26 mouse cellular contexts compared by ENCODE assay signal in genomic region chr9:103475414-103475813, GRCm38 (mm10). TPM values are rescaled to one million over a fixed set of nuclear protein-coding genes. Genes with fewer than 3 reads are reported as not detected.
DNase-seq lines count a peak whose midpoint lies in the region; ATAC-seq and TF ChIP-seq lines count a peak whose summit lies in the region.
"Had no signal": no experiment of that assay in that cellular context is flagged by ENCODE, and none has a peak within 500 bp of the region (broad histone marks: within the 10 kb centered on the region; RNA-seq: fewer than 3 reads in every experiment).

No protein-coding gene starts in this region.

- H3K4me1 ChIP-seq in kidney, embryonic 16.5 days (ENCODE audit: insufficient read depth, low read length), result peaks cover 15% of the 10 kb centered on the region
- H3K4me1 ChIP-seq in testis, adult 2 months (ENCODE audit: control insufficient read depth, insufficient read depth, low read length), result peaks cover 2% of the 10 kb centered on the region; the same call in 1 of the 2 replicates
- H3K4me1 ChIP-seq in liver, embryonic 13.5 days (replicated peaks), result peaks cover 17% of the 10 kb centered on the region; the same call in 1 of the 2 replicates

- H3K4me3 ChIP-seq in kidney, embryonic 16.5 days (ENCODE audit: low read length), result no peak overlapping the region
- H3K4me3 ChIP-seq in testis, adult 2 months (ENCODE audit: control insufficient read depth, low read depth, low read length), result peak overlapping the region; percentile 26
- H3K4me3 ChIP-seq in liver, embryonic 13.5 days (replicated peaks), result no peak overlapping the region
- H3K4me3 ChIP-seq: heart, embryonic 12.5 days; hindbrain, embryonic 12.5 days; layer of hippocampus, adult 2 months; limb, embryonic 12.5 days; megakaryocyte, embryonic 14.5 days; midbrain, embryonic 15.5 days; neural tube, embryonic 12.5 days had no signal

- no peaks in the 10 kb centered on the region for H3K27me3 ChIP-seq in kidney, embryonic 16.5 days (ENCODE audit: insufficient read depth, low read length)
- H3K27me3 ChIP-seq in testis, adult 2 months (ENCODE audit: control insufficient read depth, insufficient read depth, low read length), result no peaks in the 10 kb centered on the region
- H3K27me3 ChIP-seq in liver, embryonic 13.5 days, result no peaks in the 10 kb centered on the region
- H3K27me3 ChIP-seq: heart, embryonic 12.5 days; limb, embryonic 12.5 days; midbrain, embryonic 15.5 days; neural tube, embryonic 12.5 days had no signal

- no peak overlapping the region for H3K9ac ChIP-seq in kidney, embryonic 16.5 days (replicated peaks; ENCODE audit: low read length)
- no peak overlapping the region for H3K9ac ChIP-seq in liver, embryonic 13.5 days
- H3K9ac ChIP-seq: heart, embryonic 12.5 days; hindbrain, embryonic 12.5 days; limb, embryonic 12.5 days; lung, embryonic 14.5 days; midbrain, embryonic 15.5 days; neural tube, embryonic 12.5 days had no signal

- intact Hi-C loops in left cerebral cortex, postnatal 25 days (cut with DNase I), result no loop called here

- no peak overlapping the region for H3K4me2 ChIP-seq in kidney, embryonic 16.5 days (replicated peaks; ENCODE audit: low read depth, low read length)
- H3K4me2 ChIP-seq in liver, embryonic 13.5 days, result no peak overlapping the region
- H3K4me2 ChIP-seq: heart, embryonic 12.5 days; hindbrain, embryonic 12.5 days; limb, embryonic 12.5 days; lung, embryonic 14.5 days; midbrain, embryonic 15.5 days; neural tube, embryonic 12.5 days had no signal

- peak; percentile 53 for DNase-seq in kidney, adult 18-20 months
- no peak for DNase-seq in testis, postnatal 14 days (ENCODE audit: low spot score)
- no peak for DNase-seq in liver, embryonic 13.5 days
- no peak for DNase-seq in lung, postnatal 25 days (ENCODE audit: low spot score)
- no peak for DNase-seq in left cerebral cortex, postnatal 25 days (ENCODE audit: low spot score in 2 of 2)
- DNase-seq: adrenal gland, postnatal 25 days; cerebellum, adult 9-10 months; gastrocnemius, postnatal 10 days; heart, postnatal 14 days; lung, embryonic 14.5 days; lung, postnatal 36 days; right cerebral cortex, postnatal 14 days; spleen, adult 18-20 months; thymus, postnatal 14 days had no signal

- 82% methylated on average over 6 of the region's 6 CpGs for WGBS in kidney, embryonic 16.5 days
- 64% methylated on average over 6 of the region's 6 CpGs for whole genome bisulfite sequencing in liver, embryonic 13.5 days (ENCODE audit: insufficient replicate concordance)

- no peak for TF ChIP-seq POLR2A in testis, adult 2 months (IDR thresholded peaks at IDR 0.05; ENCODE audit: control insufficient read depth, low read depth, low read length)

- no peak for TF ChIP-seq CTCF in testis, adult 2 months (IDR thresholded peaks at IDR 0.05; ENCODE audit: control insufficient read depth, insufficient read depth, insufficient replicate concordance, low read depth, low read length)

- H3K27ac ChIP-seq in kidney, embryonic 16.5 days (ENCODE audit: low read length), result no peak overlapping the region
- H3K27ac ChIP-seq in testis, adult 2 months (ENCODE audit: control insufficient read depth, insufficient read depth, low read depth, low read length), result no peak overlapping the region
- H3K27ac ChIP-seq in liver, embryonic 13.5 days, result no peak overlapping the region
- H3K27ac ChIP-seq: hindbrain, embryonic 12.5 days; layer of hippocampus, adult 2 months; limb, embryonic 12.5 days; midbrain, embryonic 15.5 days; neural tube, embryonic 12.5 days had no signal

- ATAC-seq in kidney, embryonic 16.5 days (ENCODE audit: low FRiP score, low TSS enrichment), result no peak
- peak; percentile 37 for ATAC-seq in liver, embryonic 13.5 days (ENCODE audit: low read depth)
- no peak for ATAC-seq in megakaryocyte-erythroid progenitor cell, adult 5-6 weeks (replicated peaks; ENCODE audit: low FRiP score, low TSS enrichment, poor library complexity, severe bottlenecking)
- ATAC-seq: forebrain, embryonic 14.5 days; midbrain, embryonic 15.5 days had no signal

- H3K9me3 ChIP-seq in kidney, embryonic 16.5 days (ENCODE audit: low read length), result no peaks in the 10 kb centered on the region
- no peaks in the 10 kb centered on the region for H3K9me3 ChIP-seq in liver, embryonic 13.5 days (replicated peaks)
- H3K9me3 ChIP-seq: heart, embryonic 12.5 days; hindbrain, embryonic 12.5 days; limb, embryonic 12.5 days; midbrain, embryonic 15.5 days; neural tube, embryonic 12.5 days had no signal

- no peaks in the 10 kb centered on the region for H3K36me3 ChIP-seq in kidney, embryonic 16.5 days (ENCODE audit: insufficient read depth, low read length)
- H3K36me3 ChIP-seq in testis, adult 2 months (ENCODE audit: control insufficient read depth, insufficient read depth, low read length), result no peaks in the 10 kb centered on the region
- H3K36me3 ChIP-seq in liver, embryonic 13.5 days, result no peaks in the 10 kb centered on the region
- H3K36me3 ChIP-seq: heart, embryonic 12.5 days; hindbrain, embryonic 12.5 days; limb, embryonic 12.5 days; midbrain, embryonic 15.5 days; neural tube, embryonic 12.5 days had no signal

RNA-seq across cellular contexts. Expression of gene Bfsp2, which starts 4.8 kb away (rescaled TPM):
- polyA plus RNA-seq in kidney, embryonic 16.5 days (2015; fragmentation: Nextera tagmentation; extraction: Ambion mirVana), result 0.54 and 0.57 TPM in 2 replicates
- 0.74 and 0.75 TPM in 2 replicates for polyA plus RNA-seq in testis, adult 2 months (2012; rRNA removed)
- 0.57 and 0.65 TPM in 2 replicates for polyA plus RNA-seq in liver, embryonic 13.5 days (2015; fragmentation: Nextera tagmentation; extraction: Ambion mirVana)
- total RNA-seq in megakaryocyte-erythroid progenitor cell, adult 5-6 weeks (2014; fragmentation: Nextera tagmentation), result 1.2 and 22.3 TPM in 2 replicates
- total RNA-seq in megakaryocyte-erythroid progenitor cell, adult 5-6 weeks (2017), result 1.2 and 3.9 TPM in 2 replicates
- total RNA-seq in left cerebral cortex, postnatal 25 days (2021), result 1 to 10 TPM; 4.3 to 5.5 TPM
- total RNA-seq: adrenal gland, postnatal 25 days; ES-E14 had no signal
